Mouse (Mus musculus) intestine, postnatal 0 days (tissue): ENCODE data around the gene Sp100. TPM values are rescaled to one million over a fixed set of nuclear protein-coding genes. Genes with fewer than 3 reads are reported as not detected.
"Not testable (repeated sequence)": the region's sequence is repeated elsewhere in the genome, so short reads cannot be mapped to it uniquely, and the experiment has no call there.

Experiments used
- ATAC-seq: fragments of 200-750 bp; cut with Nextera tagmentation; 2 replicates; pipeline ENCODE4 v1.8.0; 2017; ENCODE audit warnings: mild to moderate bottlenecking, moderate TSS enrichment, moderate library complexity
- H3K27ac ChIP-seq: fragments of 300-500 bp; sonication (generic); 2 replicates; pipeline ENCODE4 v1.5.1; 2014; ENCODE audit warnings: mild to moderate bottlenecking, low read depth, low read length, moderate library complexity
- H3K27me3 ChIP-seq: fragments of 300-500 bp; sonication (generic); replicated peaks from 2 replicates; pipeline ENCODE4 v1.6.1; 2014; ENCODE audit warnings: low read length, mixed read lengths; ENCODE audit not compliant: control insufficient read depth, insufficient read depth
- H3K36me3 ChIP-seq: fragments of 300-500 bp; sonication (generic); 2 replicates; pipeline ENCODE4 v1.6.1; 2014; ENCODE audit warnings: mild to moderate bottlenecking, moderate library complexity; ENCODE audit not compliant: control insufficient read depth, insufficient read depth
- H3K4me1 ChIP-seq: fragments of 300-500 bp; sonication (generic); replicated peaks from 2 replicates; pipeline ENCODE4 v1.6.1; 2014; ENCODE audit warnings: antibody characterized with exemption, low read length, mixed read lengths; ENCODE audit not compliant: control insufficient read depth, insufficient read depth
- H3K4me2 ChIP-seq: fragments of 300-500 bp; sonication (generic); replicated peaks from 2 replicates; pipeline ENCODE4 v1.6.1; 2014; ENCODE audit warnings: low read depth, mild to moderate bottlenecking, moderate library complexity
- H3K4me3 ChIP-seq: fragments of 300-500 bp; sonication (generic); 2 replicates; pipeline ENCODE4 v1.5.1; 2014; ENCODE audit warnings: low read depth, low read length
- H3K9ac ChIP-seq: fragments of 300-500 bp; sonication (generic); 2 replicates; pipeline ENCODE4 v1.6.1; 2014; ENCODE audit warnings: mild to moderate bottlenecking, low read depth, low read length
- H3K9me3 ChIP-seq: fragments of 300-500 bp; sonication (generic); 2 replicates; pipeline ENCODE4 v1.6.1; 2016; ENCODE audit warnings: mixed run types; ENCODE audit not compliant: control insufficient read depth
- WGBS: fragments of 180-500 bp; shearing (Covaris S2); extraction: QIAGEN DNeasy Blood & Tissue Kit; methylation state at CpG from one replicate; pipeline ENCODE4 v1.1.7; 2014; 5-methylcytosine and 5-hydroxymethylcytosine counted together
- polyA plus RNA-seq: library from polyadenylated mRNA; unstranded; fragments of >200 nt; fragmentation: Nextera tagmentation; extraction: Ambion mirVana; gene quantifications from 2 replicates; pipeline ENCODE4 v1.2.1, GENCODE M21; 2015

Gene Sp100
- polyA plus RNA-seq = 4.2 and 6.2 TPM in 2 replicates

GRCm38 (mm10) chr1:85649881-85650280, at the start of gene Sp100:
TSS of gene Sp100 (plus strand) at chr1:85649988.
- H3K36me3 ChIP-seq, H3K4me3 ChIP-seq, H3K9ac ChIP-seq, H3K27me3 ChIP-seq, H3K27ac ChIP-seq, H3K4me1 ChIP-seq, H3K9me3 ChIP-seq, ATAC-seq: not testable (repeated sequence)
- peak within 1 kb of the TSS; percentile 18; the same call in 1 of the 2 replicates for H3K4me2 ChIP-seq
- 55% methylated on average over 5 of the region's 6 CpGs for WGBS

- peak within 1 kb of the TSS; percentile 44 for H3K4me2 ChIP-seq
- not testable (repeated sequence) for H3K9ac ChIP-seq, H3K4me3 ChIP-seq, H3K9me3 ChIP-seq, H3K27me3 ChIP-seq, H3K4me1 ChIP-seq, ATAC-seq, H3K27ac ChIP-seq, H3K36me3 ChIP-seq
- WGBS = no CpG with 5 or more reads among the region's 5 CpGs
These were observed 49.7 kb upstream of the Sp100 start, which contains the start of gene Sp140 for GRCm38 (mm10) chr1:85600078-85600477. TSS of gene Sp140 (plus strand) at chr1:85600378.

- peak overlapping the region; percentile 44 for H3K4me2 ChIP-seq
- H3K36me3 ChIP-seq, H3K4me3 ChIP-seq, ATAC-seq, H3K27me3 ChIP-seq, H3K9ac ChIP-seq, H3K4me1 ChIP-seq, H3K9me3 ChIP-seq, H3K27ac ChIP-seq: not testable (repeated sequence)
- 56% methylated on average over 4 of the region's 4 CpGs for WGBS
These were observed 49.0 kb upstream of the Sp100 start for GRCm38 (mm10) chr1:85600794-85601193.

- not testable (repeated sequence) for H3K9me3 ChIP-seq, H3K27me3 ChIP-seq, H3K4me3 ChIP-seq, H3K4me1 ChIP-seq, H3K4me2 ChIP-seq, H3K36me3 ChIP-seq, ATAC-seq, H3K27ac ChIP-seq, H3K9ac ChIP-seq
- no CpG with 5 or more reads among the region's 1 CpGs for WGBS
These were observed 45.4 kb upstream of the Sp100 start for GRCm38 (mm10) chr1:85604341-85604740.

GRCm38 (mm10) chr1:85608361-85608760, 41.4 kb upstream of the Sp100 start:
- not testable (repeated sequence) for ATAC-seq
- WGBS = 89% methylated on average over 3 of the region's 4 CpGs

GRCm38 (mm10) chr1:85610581-85610980, 39.2 kb upstream of the Sp100 start:
- H3K4me2 ChIP-seq, H3K36me3 ChIP-seq, H3K4me3 ChIP-seq, ATAC-seq, H3K9ac ChIP-seq, H3K27me3 ChIP-seq, H3K9me3 ChIP-seq, H3K27ac ChIP-seq, H3K4me1 ChIP-seq: not testable (repeated sequence)
- WGBS = no CpG with 5 or more reads among the region's 4 CpGs

More at GRCm38 (mm10) chr1:85608361-85608760, 41.4 kb upstream of the Sp100 start:
- not testable (repeated sequence) for H3K36me3 ChIP-seq, H3K4me3 ChIP-seq, H3K27me3 ChIP-seq, H3K4me2 ChIP-seq, H3K9ac ChIP-seq, H3K27ac ChIP-seq, H3K4me1 ChIP-seq, H3K9me3 ChIP-seq

- not testable (repeated sequence) for H3K4me1 ChIP-seq, H3K9me3 ChIP-seq, ATAC-seq, H3K9ac ChIP-seq, H3K27ac ChIP-seq, H3K4me2 ChIP-seq, H3K4me3 ChIP-seq, H3K36me3 ChIP-seq, H3K27me3 ChIP-seq
- WGBS = 89% methylated on average over 3 of the region's 3 CpGs
These were observed 34.7 kb upstream of the Sp100 start for GRCm38 (mm10) chr1:85615096-85615495.

GRCm38 (mm10) chr1:85615819-85616218, 34.0 kb upstream of the Sp100 start:
- not testable (repeated sequence) for H3K9me3 ChIP-seq, H3K27ac ChIP-seq, ATAC-seq, H3K27me3 ChIP-seq, H3K9ac ChIP-seq, H3K4me1 ChIP-seq, H3K4me2 ChIP-seq, H3K36me3 ChIP-seq, H3K4me3 ChIP-seq
- WGBS = 59% methylated on average over 3 of the region's 3 CpGs

- not testable (repeated sequence) for H3K27me3 ChIP-seq, H3K4me2 ChIP-seq, H3K4me3 ChIP-seq, H3K9ac ChIP-seq, H3K27ac ChIP-seq, ATAC-seq, H3K4me1 ChIP-seq, H3K36me3 ChIP-seq, H3K9me3 ChIP-seq
- 65% methylated on average over 4 of the region's 5 CpGs for WGBS
These were observed 32.6 kb upstream of the Sp100 start for GRCm38 (mm10) chr1:85617161-85617560.

- not testable (repeated sequence) for H3K9ac ChIP-seq, H3K4me1 ChIP-seq, H3K4me2 ChIP-seq, ATAC-seq, H3K9me3 ChIP-seq, H3K4me3 ChIP-seq, H3K27ac ChIP-seq, H3K36me3 ChIP-seq, H3K27me3 ChIP-seq
- 73% methylated on average over 1 of the region's 1 CpGs for WGBS
These were observed 31.1 kb upstream of the Sp100 start for GRCm38 (mm10) chr1:85618689-85619088.
